Mouse (Mus musculus) thymus, adult 2 months (tissue): ENCODE measurements at regions not wholly inside any gene's neighbourhood (a gene's known extent, or its start where the extent isn't known, plus 50 kb on each side); places are given as distances from the start of the nearest gene placed in this dataset.

Experiments used
- CTCF ChIP-seq: fragments of 200-500 bp; IDR thresholded peaks from 2 replicates; pipeline ENCODE4 v1.5.1; 2012; ENCODE audit warnings: mild to moderate bottlenecking, control low read depth, low read length, moderate library complexity, borderline replicate concordance; ENCODE audit not compliant: control insufficient read depth, poor library complexity, insufficient read depth; ENCODE audit errors: extremely low read depth
- POLR2A ChIP-seq: fragments of 200-500 bp; IDR thresholded peaks from 2 replicates; pipeline ENCODE4 v1.6.1; 2012; ENCODE audit warnings: mild to moderate bottlenecking, low read length, control low read depth, moderate library complexity; ENCODE audit not compliant: control insufficient read depth, poor library complexity, insufficient read depth; ENCODE audit errors: extremely low read depth

- TF ChIP-seq CTCF (no peak), POLR2A (no peak)
These were observed 407.1 kb downstream of the H2al1j start for GRCm38 (mm10) chrX:11734505-11735435.
